20 mouse cellular contexts compared by ENCODE assay signal in genomic region chr3:52001518-52001895, GRCm38 (mm10).
A peak's percentile ranks its signal among the peaks of the same experiment; 100 is the strongest.
DNase-seq lines count a peak whose midpoint lies in the region; ATAC-seq and TF ChIP-seq lines count a peak whose summit lies in the region.
"Had no signal": no experiment of that assay in that cellular context is flagged by ENCODE, and none has a peak within 500 bp of the region (broad histone marks: within the 10 kb centered on the region; RNA-seq: fewer than 3 reads in every experiment).

No protein-coding gene starts in this region.

- ATAC-seq in forebrain, embryonic 13.5 days, result 0 out of 2 replicates have a peak, but pooled peaks have one; percentile 4
- no peak for ATAC-seq in forebrain, embryonic 12.5 days (ENCODE audit: low FRiP score)
- no peak for ATAC-seq in heart, embryonic 11.5 days (replicated peaks; ENCODE audit: insufficient number of reproducible peaks, low FRiP score, low TSS enrichment)
- ATAC-seq in midbrain, embryonic 16.5 days, result no peak
- ATAC-seq in midbrain, embryonic 11.5 days (ENCODE audit: low FRiP score), result no peak
- ATAC-seq: CD4-positive, CD25-positive, alpha-beta regulatory T cell, adult 4 months; hindbrain, postnatal 0 days had no signal

- TF ChIP-seq POLR2A in brain, embryonic 14.5 days (IDR thresholded peaks at IDR 0.05; ENCODE audit: borderline replicate concordance, extremely low read depth, insufficient read depth, insufficient read length, poor library complexity, severe bottlenecking), result no peak

- TF ChIP-seq CTCF in brain, embryonic 14.5 days (IDR thresholded peaks at IDR 0.05; ENCODE audit: borderline replicate concordance, extremely low read depth, insufficient read depth, insufficient read length), result no peak

- DNase-seq in heart, adult 11 months, result peak; percentile 67
- DNase-seq in midbrain, embryonic 11.5 days (ENCODE audit: low spot score, missing footprints), result no peak
- DNase-seq in brain, embryonic 14.5 days (ENCODE audit: low read depth), result peak; percentile 56
- DNase-seq in ovary, postnatal 36 days (ENCODE audit: low spot score), result no peak
- DNase-seq: adrenal gland, postnatal 10 days; cerebellum, adult 2 months; gastrocnemius, postnatal 36 days; heart, adult 18-20 months; heart, postnatal 14 days had no signal

- no peaks in the 10 kb centered on the region for H3K9me3 ChIP-seq in forebrain, embryonic 13.5 days (replicated peaks)
- H3K9me3 ChIP-seq in forebrain, embryonic 12.5 days, result no peaks in the 10 kb centered on the region
- H3K9me3 ChIP-seq in heart, embryonic 11.5 days (replicated peaks; ENCODE audit: control insufficient read depth, low read length), result no peaks in the 10 kb centered on the region
- no peaks in the 10 kb centered on the region for H3K9me3 ChIP-seq in midbrain, embryonic 16.5 days (replicated peaks; ENCODE audit: control insufficient read depth, low read length, poor library complexity, severe bottlenecking)
- no peaks in the 10 kb centered on the region for H3K9me3 ChIP-seq in midbrain, embryonic 11.5 days (ENCODE audit: control insufficient read depth, low read length)
- H3K9me3 ChIP-seq: embryonic facial prominence, embryonic 10.5 days; G1E; heart, embryonic 10.5 days; heart, embryonic 15.5 days; hindbrain, embryonic 13.5 days had no signal

- peaks cover 24% of the 10 kb centered on the region for H3K4me1 ChIP-seq in forebrain, embryonic 13.5 days
- H3K4me1 ChIP-seq in forebrain, embryonic 12.5 days, result peaks cover 25% of the 10 kb centered on the region
- peaks cover 8% of the 10 kb centered on the region; the same call in 1 of the 2 replicates for H3K4me1 ChIP-seq in heart, embryonic 11.5 days (ENCODE audit: control insufficient read depth, insufficient read depth, low read length)
- H3K4me1 ChIP-seq in midbrain, embryonic 16.5 days (ENCODE audit: control insufficient read depth, insufficient read depth, low read length), result peaks cover 30% of the 10 kb centered on the region
- peaks cover 18% of the 10 kb centered on the region for H3K4me1 ChIP-seq in midbrain, embryonic 11.5 days (ENCODE audit: control insufficient read depth, insufficient read depth, low read length)

- no peaks in the 10 kb centered on the region for H3K36me3 ChIP-seq in forebrain, embryonic 13.5 days (ENCODE audit: poor library complexity, severe bottlenecking)
- no peaks in the 10 kb centered on the region for H3K36me3 ChIP-seq in forebrain, embryonic 12.5 days (replicated peaks)
- no peaks in the 10 kb centered on the region for H3K36me3 ChIP-seq in heart, embryonic 11.5 days (ENCODE audit: control insufficient read depth, insufficient read depth, low read length)
- no peaks in the 10 kb centered on the region for H3K36me3 ChIP-seq in midbrain, embryonic 16.5 days (ENCODE audit: control insufficient read depth, insufficient read depth, low read length)
- H3K36me3 ChIP-seq in midbrain, embryonic 11.5 days (ENCODE audit: control insufficient read depth, insufficient read depth, low read length), result no peaks in the 10 kb centered on the region
- H3K36me3 ChIP-seq: embryonic facial prominence, embryonic 10.5 days; G1E; heart, embryonic 10.5 days; heart, embryonic 15.5 days; hindbrain, embryonic 13.5 days had no signal

- H3K9ac ChIP-seq in forebrain, embryonic 13.5 days, result no peak overlapping the region
- H3K9ac ChIP-seq in forebrain, embryonic 12.5 days, result no peak overlapping the region
- H3K9ac ChIP-seq in heart, embryonic 11.5 days (ENCODE audit: low read depth, low read length), result no peak overlapping the region
- H3K9ac ChIP-seq in midbrain, embryonic 16.5 days (ENCODE audit: low read depth, low read length), result no peak overlapping the region
- H3K9ac ChIP-seq in midbrain, embryonic 11.5 days (ENCODE audit: low read length), result no peak overlapping the region
- H3K9ac ChIP-seq: heart, embryonic 15.5 days; hindbrain, embryonic 13.5 days had no signal

- no peaks in the 10 kb centered on the region for H3K27me3 ChIP-seq in forebrain, embryonic 13.5 days
- no peaks in the 10 kb centered on the region for H3K27me3 ChIP-seq in forebrain, embryonic 12.5 days
- no peaks in the 10 kb centered on the region for H3K27me3 ChIP-seq in heart, embryonic 11.5 days (ENCODE audit: control insufficient read depth, insufficient read depth, low read length)
- no peaks in the 10 kb centered on the region for H3K27me3 ChIP-seq in midbrain, embryonic 16.5 days (ENCODE audit: control insufficient read depth, insufficient read depth, low read depth, low read length)
- no peaks in the 10 kb centered on the region for H3K27me3 ChIP-seq in midbrain, embryonic 11.5 days (ENCODE audit: control insufficient read depth, insufficient read depth, low read length)
- H3K27me3 ChIP-seq: heart, embryonic 15.5 days; hindbrain, embryonic 13.5 days had no signal

- no peak overlapping the region for H3K4me3 ChIP-seq in forebrain, embryonic 13.5 days
- H3K4me3 ChIP-seq in forebrain, embryonic 12.5 days (replicated peaks), result no peak overlapping the region
- H3K4me3 ChIP-seq in heart, embryonic 11.5 days (ENCODE audit: low read depth, low read length), result no peak overlapping the region
- H3K4me3 ChIP-seq in midbrain, embryonic 16.5 days (ENCODE audit: low read depth, low read length), result no peak overlapping the region
- no peak overlapping the region for H3K4me3 ChIP-seq in midbrain, embryonic 11.5 days (ENCODE audit: low read depth, low read length)
- H3K4me3 ChIP-seq: embryonic facial prominence, embryonic 10.5 days; heart, embryonic 10.5 days; heart, embryonic 15.5 days; hindbrain, embryonic 13.5 days had no signal

- H3K4me2 ChIP-seq in forebrain, embryonic 13.5 days, result no peak overlapping the region
- no peak overlapping the region for H3K4me2 ChIP-seq in forebrain, embryonic 12.5 days
- no peak overlapping the region for H3K4me2 ChIP-seq in heart, embryonic 11.5 days
- H3K4me2 ChIP-seq in midbrain, embryonic 16.5 days (ENCODE audit: low read length), result no peak overlapping the region
- no peak overlapping the region for H3K4me2 ChIP-seq in midbrain, embryonic 11.5 days
- H3K4me2 ChIP-seq: heart, embryonic 15.5 days; hindbrain, embryonic 13.5 days had no signal

- WGBS in forebrain, embryonic 13.5 days, result 66% methylated on average over 9 of the region's 9 CpGs
- 70% methylated on average over 9 of the region's 9 CpGs for WGBS in forebrain, embryonic 12.5 days
- WGBS in heart, embryonic 11.5 days (ENCODE audit: insufficient replicate concordance), result 87% methylated on average over 9 of the region's 9 CpGs
- WGBS in midbrain, embryonic 16.5 days, result 50% methylated on average over 9 of the region's 9 CpGs
- 60% methylated on average over 9 of the region's 9 CpGs for WGBS in midbrain, embryonic 11.5 days

- no peak overlapping the region for H3K27ac ChIP-seq in forebrain, embryonic 13.5 days
- no peak overlapping the region for H3K27ac ChIP-seq in forebrain, embryonic 12.5 days
- no peak overlapping the region for H3K27ac ChIP-seq in heart, embryonic 11.5 days (ENCODE audit: low read depth, low read length)
- H3K27ac ChIP-seq in midbrain, embryonic 16.5 days (ENCODE audit: low read length), result peak overlapping the region; percentile 2; the same call in 1 of the 2 replicates
- no peak overlapping the region for H3K27ac ChIP-seq in midbrain, embryonic 11.5 days (ENCODE audit: low read depth, low read length)
- H3K27ac ChIP-seq: embryonic facial prominence, embryonic 10.5 days; heart, embryonic 10.5 days; heart, embryonic 15.5 days; hindbrain, embryonic 13.5 days; hindbrain, postnatal 0 days had no signal

Comparison
In these comparisons a context has a peak if more than half of its experiments do, and no peak if none do; other contexts are left out.
1. DNase-seq: peak in heart, adult 11 months (single experiment) and brain, embryonic 14.5 days (single experiment); none in midbrain, embryonic 11.5 days (single experiment) and ovary, postnatal 36 days (single experiment).